Mouse (Mus musculus) small intestine, adult 2 months (tissue): Measurements from ENCODE around the gene Arsg.

ENCODE experiments used
- CTCF ChIP-seq: fragments of 200-500 bp; IDR thresholded peaks from 2 replicates; pipeline ENCODE4 v1.5.1; 2012; ENCODE audit warnings: low read depth, mild to moderate bottlenecking, control low read depth, inconsistent platforms, low read length, moderate library complexity, mixed read lengths; ENCODE audit not compliant: insufficient replicate concordance, insufficient read length; ENCODE audit errors: extremely low read depth
- POLR2A ChIP-seq: fragments of 200-500 bp; IDR thresholded peaks from 2 replicates; pipeline ENCODE4 v1.6.1; 2012; ENCODE audit warnings: low read depth, mild to moderate bottlenecking, control low read depth, inconsistent platforms, low read length, moderate library complexity

GRCm38 (mm10) chr11:109442166-109442730 is 30.9 kb upstream of the Arsg start:
- no peak for TF ChIP-seq POLR2A
- no peak for TF ChIP-seq CTCF
